Mouse (Mus musculus): ENCODE measurements at regions not wholly inside any gene's neighbourhood (a gene's known extent, or its start where the extent isn't known, plus 50 kb on each side); places are given as distances from the start of the nearest gene placed in this dataset.

DNA sequence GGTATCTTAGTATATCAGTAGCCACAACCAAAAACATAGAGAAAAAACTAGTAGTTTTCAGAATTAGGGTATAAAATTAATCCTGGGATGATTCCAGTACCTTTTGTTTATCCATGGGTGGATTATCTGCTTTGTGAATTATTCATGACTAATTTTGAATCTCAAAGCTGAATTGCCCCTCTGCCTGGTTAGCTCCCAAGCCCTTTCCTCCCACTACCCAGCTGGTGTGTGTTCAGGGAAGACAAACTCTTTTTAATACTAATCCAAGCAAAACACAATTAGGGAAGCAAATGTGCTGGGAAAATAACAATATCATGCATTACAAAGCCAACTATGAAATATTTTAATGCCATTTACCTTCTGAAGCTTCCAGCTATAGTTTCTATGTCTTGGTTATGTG, 347.4 kb downstream of the Gm43517 start:
- Histone ChIP-seq H3K4me3 (ENCODE audit: insufficient read depth, low read depth, low read length) (no peak overlapping the region), H3K27ac (ENCODE audit: insufficient read depth, low read depth, low read length) (no peak overlapping the region), H3K4me1 (ENCODE audit: control insufficient read depth, insufficient read depth, low read length) (no peaks in the 10 kb centered on the region), H3K27me3 (replicated peaks; ENCODE audit: control insufficient read depth, insufficient read depth, low read length) (no peaks in the 10 kb centered on the region), H3K36me3 (ENCODE audit: control insufficient read depth, insufficient read depth, low read length) (no peaks in the 10 kb centered on the region)
- no peak for TF ChIP-seq POLR2A (IDR thresholded peaks at IDR 0.05; ENCODE audit: low read depth, low read length)
- no peak for TF ChIP-seq CTCF (conservative IDR thresholded peaks at IDR 0.05; ENCODE audit: insufficient read depth, insufficient read length, low read depth, low read length)
- no peak for DNase-seq

DNA sequence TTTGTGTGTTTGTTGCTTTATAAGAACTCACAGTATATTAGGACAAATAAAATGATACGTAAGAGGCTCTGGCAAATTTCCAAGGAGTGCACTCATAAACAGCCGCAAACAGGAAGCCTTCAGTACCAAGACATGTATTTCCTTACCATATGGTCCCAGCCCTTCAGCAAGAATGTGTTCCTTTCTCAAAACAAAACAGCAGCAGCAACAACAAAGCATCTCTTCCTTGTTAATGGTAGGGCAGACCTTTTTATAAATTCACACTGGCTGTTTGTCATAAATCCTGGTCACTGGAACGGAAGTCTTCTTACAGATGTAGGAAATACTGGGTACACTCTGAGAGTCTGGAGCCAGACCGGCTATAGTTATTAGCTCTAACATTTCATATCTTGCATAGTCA, 352.1 kb downstream of the Gm43517 start:
- no peak overlapping the region for H3K27ac ChIP-seq (ENCODE audit: insufficient read depth, low read depth, low read length)
- H3K27me3 ChIP-seq (replicated peaks; ENCODE audit: control insufficient read depth, insufficient read depth, low read length): no peaks in the 10 kb centered on the region
- H3K36me3 ChIP-seq (ENCODE audit: control insufficient read depth, insufficient read depth, low read length): no peaks in the 10 kb centered on the region
- DNase-seq: peak; percentile 1
- H3K4me3 ChIP-seq (ENCODE audit: insufficient read depth, low read depth, low read length): no peak overlapping the region
- 54% methylated on average over 4 of the region's 4 CpGs for WGBS
- TF ChIP-seq CTCF (conservative IDR thresholded peaks at IDR 0.05; ENCODE audit: insufficient read depth, insufficient read length, low read depth, low read length) (no peak), POLR2A (IDR thresholded peaks at IDR 0.05; ENCODE audit: low read depth, low read length) (no peak)
- H3K4me1 ChIP-seq (ENCODE audit: control insufficient read depth, insufficient read depth, low read length): no peaks in the 10 kb centered on the region

DNA sequence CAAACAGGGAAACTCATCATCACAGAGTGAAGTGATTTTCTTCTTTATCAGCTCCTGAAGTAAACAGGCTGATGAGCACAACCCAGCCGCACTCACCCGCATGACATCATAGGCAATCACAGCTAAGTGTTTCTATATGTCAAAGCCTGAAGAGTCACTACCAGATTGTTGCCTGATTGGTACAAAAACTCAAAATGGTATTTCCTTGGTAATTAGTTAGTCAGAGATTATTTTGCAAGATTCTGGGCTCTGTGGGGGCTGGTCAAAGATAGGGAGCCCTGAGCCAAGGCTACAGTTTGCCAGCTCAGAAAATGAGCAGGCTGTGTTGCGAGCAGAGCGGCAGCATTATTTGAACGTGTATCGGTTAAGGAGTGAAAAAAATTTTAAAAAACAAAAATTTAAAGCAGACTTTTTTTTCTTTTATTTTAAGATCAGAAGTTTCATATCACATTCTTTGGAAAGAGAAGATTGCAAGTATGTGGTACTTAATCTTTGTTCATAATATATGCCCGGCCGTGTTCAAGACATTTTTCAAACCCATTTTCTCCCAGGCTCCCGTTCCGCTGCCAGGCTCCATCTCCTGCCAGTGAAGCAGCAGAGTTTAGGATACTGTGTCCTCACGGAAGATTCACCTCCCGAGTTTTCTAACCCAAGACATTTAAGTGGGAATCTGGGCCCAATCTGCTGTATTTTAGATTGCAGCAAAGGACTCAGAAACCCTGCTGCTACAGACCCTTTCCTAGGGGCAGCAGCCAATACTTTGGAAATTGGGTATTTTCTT, 355.2 kb downstream of the Gm43517 start:
- Histone ChIP-seq H3K4me3 (ENCODE audit: insufficient read depth, low read depth, low read length) (no peak overlapping the region), H3K4me1 (ENCODE audit: control insufficient read depth, insufficient read depth, low read length) (no peaks in the 10 kb centered on the region), H3K27me3 (replicated peaks; ENCODE audit: control insufficient read depth, insufficient read depth, low read length) (no peaks in the 10 kb centered on the region), H3K27ac (ENCODE audit: insufficient read depth, low read depth, low read length) (no peak overlapping the region), H3K36me3 (ENCODE audit: control insufficient read depth, insufficient read depth, low read length) (no peaks in the 10 kb centered on the region)
- TF ChIP-seq POLR2A (IDR thresholded peaks at IDR 0.05; ENCODE audit: low read depth, low read length) (no peak), CTCF (conservative IDR thresholded peaks at IDR 0.05; ENCODE audit: insufficient read depth, insufficient read length, low read depth, low read length) (no peak)
- DNase-seq: no peak
- 85% methylated on average over 12 of the region's 12 CpGs for WGBS

DNA sequence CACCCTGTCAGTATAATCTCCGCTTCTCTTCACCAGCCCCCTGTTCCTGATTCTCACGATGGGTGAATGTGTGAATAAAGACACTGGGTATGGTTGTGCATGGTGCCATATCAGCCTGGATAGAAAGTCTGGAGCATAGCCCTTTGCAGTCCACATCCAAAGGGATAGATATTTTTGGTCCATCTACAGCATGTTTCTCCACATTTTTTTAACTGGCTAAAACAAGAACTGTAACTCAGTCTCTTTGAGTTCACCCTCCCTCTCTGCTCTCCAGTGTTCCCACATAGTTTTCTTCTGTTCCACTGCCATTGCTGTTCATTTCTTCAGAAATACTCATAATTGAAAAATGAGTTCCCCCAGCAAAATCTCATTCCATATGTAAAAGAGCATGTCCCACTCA, 358.4 kb downstream of the Gm43517 start:
- no peak for DNase-seq
- WGBS: 89% methylated on average over 2 of the region's 2 CpGs
- TF ChIP-seq POLR2A (IDR thresholded peaks at IDR 0.05; ENCODE audit: low read depth, low read length) (no peak), CTCF (conservative IDR thresholded peaks at IDR 0.05; ENCODE audit: insufficient read depth, insufficient read length, low read depth, low read length) (no peak)

DNA sequence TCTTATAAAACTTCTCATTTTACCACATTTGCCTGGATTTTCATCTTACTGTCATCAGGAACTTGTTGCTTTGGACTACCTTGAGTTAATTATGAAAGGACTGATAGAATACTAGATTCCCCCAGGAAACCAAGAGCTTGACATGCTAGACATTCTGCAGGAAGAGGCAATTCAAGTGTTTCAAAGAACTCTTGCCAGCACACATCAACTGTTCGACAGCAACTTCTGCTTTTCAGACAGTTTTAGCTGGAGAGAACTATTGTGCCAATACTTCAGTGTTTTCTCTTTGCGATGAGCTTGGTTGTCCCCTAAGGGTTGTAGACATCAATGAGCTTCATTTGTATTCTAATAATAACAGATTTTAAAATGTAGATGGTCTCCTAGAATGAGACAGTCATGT, 362.1 kb downstream of the Gm43517 start:
- no peak overlapping the region for H3K27ac ChIP-seq (ENCODE audit: insufficient read depth, low read depth, low read length)
- no peak overlapping the region for H3K4me3 ChIP-seq (ENCODE audit: insufficient read depth, low read depth, low read length)
- no peaks in the 10 kb centered on the region for H3K27me3 ChIP-seq (replicated peaks; ENCODE audit: control insufficient read depth, insufficient read depth, low read length)
- 78% methylated on average over 2 of the region's 2 CpGs for WGBS
- no peaks in the 10 kb centered on the region for H3K36me3 ChIP-seq (ENCODE audit: control insufficient read depth, insufficient read depth, low read length)
- DNase-seq: no peak
- no peaks in the 10 kb centered on the region for H3K4me1 ChIP-seq (ENCODE audit: control insufficient read depth, insufficient read depth, low read length)
- TF ChIP-seq CTCF (conservative IDR thresholded peaks at IDR 0.05; ENCODE audit: insufficient read depth, insufficient read length, low read depth, low read length) (no peak), POLR2A (IDR thresholded peaks at IDR 0.05; ENCODE audit: low read depth, low read length) (no peak)

More for the DNA sequence above, 358.4 kb downstream of the Gm43517 start:
- no peaks in the 10 kb centered on the region for H3K27me3 ChIP-seq (replicated peaks; ENCODE audit: control insufficient read depth, insufficient read depth, low read length)
- H3K36me3 ChIP-seq (ENCODE audit: control insufficient read depth, insufficient read depth, low read length): no peaks in the 10 kb centered on the region
- H3K4me1 ChIP-seq (ENCODE audit: control insufficient read depth, insufficient read depth, low read length): no peaks in the 10 kb centered on the region
- H3K4me3 ChIP-seq (ENCODE audit: insufficient read depth, low read depth, low read length): no peak overlapping the region
- H3K27ac ChIP-seq (ENCODE audit: insufficient read depth, low read depth, low read length): no peak overlapping the region

DNA sequence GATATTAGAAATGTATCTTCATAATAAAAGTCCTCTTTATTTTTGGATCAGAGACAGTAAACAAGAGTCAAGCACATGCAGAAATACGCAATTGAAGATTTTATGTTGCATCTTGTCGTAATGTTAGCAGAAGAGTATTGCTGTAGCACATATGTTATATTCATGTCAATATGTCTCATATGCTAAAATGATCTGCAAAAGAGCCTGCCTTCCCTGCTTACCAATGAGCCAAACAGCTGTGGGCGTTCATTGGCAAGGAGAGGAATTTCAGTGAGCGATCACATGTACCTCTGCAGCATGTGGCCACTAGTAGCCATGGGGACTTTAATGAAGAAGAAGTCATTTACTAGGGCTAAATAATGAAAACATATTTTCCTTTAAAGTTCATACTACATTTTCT, 373.4 kb downstream of the Gm43517 start:
- no peak for TF ChIP-seq POLR2A (IDR thresholded peaks at IDR 0.05; ENCODE audit: low read depth, low read length)
- Histone ChIP-seq H3K4me3 (ENCODE audit: insufficient read depth, low read depth, low read length) (no peak overlapping the region), H3K36me3 (ENCODE audit: control insufficient read depth, insufficient read depth, low read length) (no peaks in the 10 kb centered on the region), H3K4me1 (ENCODE audit: control insufficient read depth, insufficient read depth, low read length) (no peaks in the 10 kb centered on the region), H3K27me3 (replicated peaks; ENCODE audit: control insufficient read depth, insufficient read depth, low read length) (no peaks in the 10 kb centered on the region), H3K27ac (ENCODE audit: insufficient read depth, low read depth, low read length) (no peak overlapping the region)
- no peak for DNase-seq
- 82% methylated on average over 4 of the region's 4 CpGs for WGBS

DNA sequence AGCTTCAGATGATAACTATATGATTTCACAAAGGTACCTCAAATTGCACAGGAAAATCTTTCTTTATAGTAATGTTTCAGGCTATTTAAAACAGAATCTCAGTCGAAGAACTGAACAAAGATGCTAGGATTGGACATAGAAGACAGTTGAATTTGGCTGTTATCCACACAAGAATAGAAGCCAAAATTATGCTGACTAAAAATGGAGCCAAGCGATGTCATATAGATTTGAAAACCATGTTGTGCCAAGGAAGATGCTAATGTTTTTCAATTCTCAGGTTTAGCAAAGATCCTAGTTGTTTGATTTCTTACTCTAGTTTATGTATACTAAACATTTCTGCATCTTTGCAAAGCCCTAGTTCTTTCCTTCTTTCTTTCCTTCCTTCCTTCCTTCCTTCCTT, 379.6 kb downstream of the Gm43517 start:
- H3K4me1 ChIP-seq (ENCODE audit: control insufficient read depth, insufficient read depth, low read length): no peaks in the 10 kb centered on the region
- no peaks in the 10 kb centered on the region for H3K36me3 ChIP-seq (ENCODE audit: control insufficient read depth, insufficient read depth, low read length)
- 78% methylated on average over 2 of the region's 2 CpGs for WGBS
- DNase-seq: no peak
- no peak overlapping the region for H3K27ac ChIP-seq (ENCODE audit: insufficient read depth, low read depth, low read length)
- no peak for TF ChIP-seq POLR2A (IDR thresholded peaks at IDR 0.05; ENCODE audit: low read depth, low read length)
- no peak for TF ChIP-seq CTCF (conservative IDR thresholded peaks at IDR 0.05; ENCODE audit: insufficient read depth, insufficient read length, low read depth, low read length)
- H3K4me3 ChIP-seq (ENCODE audit: insufficient read depth, low read depth, low read length): no peak overlapping the region
- no peaks in the 10 kb centered on the region for H3K27me3 ChIP-seq (replicated peaks; ENCODE audit: control insufficient read depth, insufficient read depth, low read length)
